Mouse (Mus musculus) testis, adult 10 weeks (tissue): Measurements from ENCODE around the gene Tex13c1. TPM values are rescaled to one million over a fixed set of nuclear protein-coding genes. Genes with fewer than 3 reads are reported as not detected.

Source experiments
- polyA plus RNA-seq: library from polyadenylated mRNA; stranded (reverse); fragments of 350-450 nt; fragmentation: Illumina TruSeq; extraction: RNeasy Lipid Tissue Mini Kit (QIAGEN cat#74804); gene quantifications from one replicate; pipeline ENCODE4 v1.2.3, GENCODE M21; 2014; ENCODE audit warnings: low read depth, low replicate concordance

Tex13c1 gene
- 71.9 TPM for polyA plus RNA-seq

GRCm38 (mm10) chrX:43590860-43591259, at the start of gene Tex13c1:
Gene Tex13c1 (plus strand): TSS chrX:43591160.

Other genes starting within 250 kb of the Tex13c1 start
- gene Tenm1, start 162.0 kb upstream of the Tex13c1 start, polyA plus RNA-seq = 0.06 TPM